Mouse (Mus musculus) left cerebral cortex, postnatal 14 days (tissue): Measurements from ENCODE around the gene Olfr73. TPM values are rescaled to one million over a fixed set of nuclear protein-coding genes. Genes with fewer than 3 reads are reported as not detected.
"Not testable (repeated sequence)": the region's sequence is repeated elsewhere in the genome, so short reads cannot be mapped to it uniquely, and the experiment has no call there.

Experiments
- DNase-seq, 2 experiments: peaks; one replicate each; pipeline ENCODE4 v3.0.0; 2021 to 2022; ENCODE audit warnings: low spot score in 2 of 2, mixed read lengths in 1 of 2
- intact Hi-C: fragments of 180-260 bp; cut with DNase I; formaldehyde crosslinking; loops from one replicate; pipeline ENCODE4 v1.15.1; 2025
- long read RNA-seq, 2 experiments: library from polyadenylated mRNA; stranded (forward); transcript quantifications; one replicate each; pipeline ENCODE4 v2.0.0; 2021
- total RNA-seq, 2 experiments: library from RNA; stranded (reverse); gene quantifications; 2 replicates each; pipeline ENCODE4 v1.2.3; 2021

The Olfr73 gene
- total RNA-seq, result not detected
- long read RNA-seq, experiment 1, result 0 reads
- long read RNA-seq, experiment 2, result 0 reads

- DNase-seq, result no peak
- intact Hi-C loops, result no loop called here
Measured at GRCm38 (mm10) chr2:88037599-88037998, at the start of gene Olfr73. Gene Olfr73, minus strand, starts transcription at chr2:88037699.

DNA sequence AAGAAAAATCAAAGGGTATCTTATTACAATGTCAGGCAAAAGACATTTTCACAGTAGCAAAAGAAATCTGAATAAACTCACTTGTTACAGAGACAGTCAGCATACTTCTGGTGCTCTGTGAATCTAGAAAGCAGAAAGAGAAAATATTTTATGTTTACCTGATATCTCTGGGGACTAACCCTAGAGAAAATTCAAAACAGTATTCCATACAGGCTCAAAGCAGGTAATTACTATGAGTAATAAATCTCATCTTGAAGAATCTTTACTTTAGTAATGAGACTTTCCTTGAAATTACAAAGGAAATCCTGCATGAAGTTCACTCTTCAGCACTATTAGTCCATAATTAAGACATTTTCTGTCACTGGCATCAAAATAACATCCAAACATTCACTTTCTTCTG, 34.2 kb upstream of the Olfr73 start, which contains the start of gene Olfr1163:
Olfr1163 (minus strand) TSS at position 101 of the 400 bp plus-strand sequence.
- DNase-seq, result no peak
- intact Hi-C loops, result no loop called here

- intact Hi-C loops, result no loop called here
- no peak for DNase-seq
Measured at GRCm38 (mm10) chr2:88063587-88063986, 26.1 kb upstream of the Olfr73 start.

DNA sequence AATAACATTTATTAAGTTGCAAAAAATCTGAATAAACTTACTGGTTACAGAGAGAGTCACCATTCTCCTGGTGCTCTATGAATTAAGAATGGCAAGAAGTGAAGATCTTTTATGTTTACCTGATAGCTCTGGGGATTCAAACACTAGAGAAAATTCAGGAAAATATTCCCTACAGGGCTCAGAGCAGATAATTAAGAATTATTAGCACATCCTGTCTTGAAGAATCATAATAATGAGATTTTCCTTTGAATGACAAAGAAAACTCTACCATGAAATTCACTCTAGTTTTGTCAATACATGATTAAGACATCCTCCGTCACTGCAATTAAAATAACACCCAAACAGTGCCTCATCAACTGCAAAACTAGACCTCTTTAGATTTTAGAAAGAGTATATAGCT, 13.5 kb upstream of the Olfr73 start, which contains the start of gene Olfr1162:
Olfr1162 (minus strand) TSS at position 101 of the 400 bp plus-strand sequence.
- intact Hi-C loops, result no loop called here
- DNase-seq, result no peak

GRCm38 (mm10) chr2:88022474-88022873, 15.0 kb downstream of the Olfr73 start, which contains the start of gene Olfr1161:
Gene Olfr1161, plus strand, starts transcription at chr2:88022774.
- intact Hi-C loops, result not testable (repeated sequence)

DNA sequence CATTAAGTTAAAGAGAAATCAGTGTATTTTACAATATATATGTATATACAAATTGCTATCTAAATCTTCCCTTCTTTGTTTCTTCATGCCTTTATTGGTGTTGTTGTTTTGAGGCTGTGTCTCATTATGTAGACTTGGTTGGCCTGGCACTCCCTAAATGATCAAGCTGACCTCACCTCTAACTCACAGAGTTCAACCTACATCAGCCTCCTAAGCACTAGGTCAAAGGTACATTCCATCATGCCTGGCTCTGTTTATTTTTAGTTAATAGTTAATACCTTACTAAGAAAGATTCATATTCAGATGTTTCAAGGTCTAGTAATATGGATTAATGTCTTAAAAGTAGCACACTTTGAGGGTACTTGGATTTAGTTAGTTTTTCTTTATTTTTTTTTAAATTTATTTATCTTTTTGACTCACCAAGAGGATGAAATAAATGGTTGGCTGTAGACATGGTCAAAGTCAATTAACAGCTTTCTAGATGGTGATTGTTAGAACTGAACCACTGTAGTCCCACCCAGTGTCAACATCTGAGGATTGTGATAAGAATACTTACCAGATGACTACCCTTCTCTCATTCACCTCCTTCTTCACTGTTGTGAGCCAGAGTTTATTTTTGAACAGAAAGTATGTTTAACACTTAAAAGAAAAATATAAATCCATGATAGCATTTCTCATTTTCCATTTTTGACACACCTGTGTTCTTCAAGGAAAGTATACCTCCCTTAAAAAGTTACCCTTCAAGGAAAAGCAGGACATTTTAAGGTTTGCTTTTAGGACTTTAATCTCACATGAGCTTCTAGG, 29.8 kb downstream of the Olfr73 start, which contains the start of gene Olfr1160:
Olfr1160 (minus strand) TSS at position 754 of the 804 bp plus-strand sequence.
- intact Hi-C loops, result no loop called here
- DNase-seq, result no peak

More at GRCm38 (mm10) chr2:88022474-88022873, 15.0 kb downstream of the Olfr73 start, which contains the start of gene Olfr1161:
- DNase-seq, result not testable (repeated sequence)

DNA sequence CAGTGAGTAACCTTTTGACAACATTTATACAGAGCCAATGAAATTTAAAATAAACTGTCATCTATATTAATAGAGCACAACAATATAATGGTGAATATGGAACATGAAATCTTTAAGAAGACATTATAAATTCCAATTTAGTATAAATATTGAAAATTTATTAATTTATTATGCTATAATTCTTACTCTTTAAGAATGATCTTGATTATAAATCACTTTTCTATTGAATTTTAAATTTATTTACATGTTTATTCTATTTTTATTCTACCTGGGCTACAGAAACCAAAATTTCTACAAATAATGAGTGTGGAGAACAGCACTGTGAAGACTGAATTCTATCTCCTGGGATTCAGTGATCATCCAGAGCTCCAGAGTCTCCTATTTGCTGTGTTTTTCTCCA, 47.7 kb downstream of the Olfr73 start, which contains the start of gene Olfr1158:
Olfr1158 (plus strand) TSS at position 301 of the 400 bp plus-strand sequence.
- no peak for DNase-seq

More for the DNA sequence above, 47.7 kb downstream of the Olfr73 start, which contains the start of gene Olfr1158:
- intact Hi-C loops, result no loop called here

Other genes starting within 250 kb of the Olfr73 start
- not detected for gene Olfr1143, start 237.1 kb downstream of the Olfr73 start, total RNA-seq
- not detected for gene Olfr1145, start 227.9 kb downstream of the Olfr73 start, total RNA-seq
- gene Olfr1148, start 207.2 kb downstream of the Olfr73 start, total RNA-seq, result not detected
- not detected for gene Olfr1150-ps1, start 193.7 kb downstream of the Olfr73 start, total RNA-seq
- not detected for gene Olfr1151, start 181.8 kb downstream of the Olfr73 start, total RNA-seq
- not detected for gene Olfr1152, start 171.2 kb downstream of the Olfr73 start, total RNA-seq
- gene Olfr1153, start 142.7 kb downstream of the Olfr73 start, total RNA-seq, result not detected
- not detected for gene Olfr1154, start 132.5 kb downstream of the Olfr73 start, total RNA-seq
- gene Olfr1155, start 92.6 kb downstream of the Olfr73 start, total RNA-seq, result not detected
- not detected for gene Olfr1156, start 84.6 kb downstream of the Olfr73 start, total RNA-seq
- gene Olfr1157, start 69.4 kb downstream of the Olfr73 start, total RNA-seq, result not detected
- gene Olfr74, start 63.0 kb downstream of the Olfr73 start, total RNA-seq, result not detected
- not detected for gene Olfr1158, start 47.6 kb downstream of the Olfr73 start, total RNA-seq
- not detected for gene Olfr1160, start 29.4 kb downstream of the Olfr73 start, total RNA-seq
- gene Olfr1161, start 14.9 kb downstream of the Olfr73 start, total RNA-seq, result not detected
- gene Olfr1162, start 13.4 kb upstream of the Olfr73 start, total RNA-seq, result not detected
- not detected for gene Olfr1163, start 34.1 kb upstream of the Olfr73 start, total RNA-seq
- not detected for gene Olfr1164, start 56.3 kb upstream of the Olfr73 start, total RNA-seq
- gene Olfr1166, start 90.6 kb upstream of the Olfr73 start, total RNA-seq, result not detected
- gene Olfr1167, start 117.5 kb upstream of the Olfr73 start, total RNA-seq, result not detected
- gene Olfr1168, start 144.2 kb upstream of the Olfr73 start, total RNA-seq, result not detected
- not detected for gene Olfr1170, start 190.6 kb upstream of the Olfr73 start, total RNA-seq
- not detected for gene Olfr1173, start 242.2 kb upstream of the Olfr73 start, total RNA-seq